Mouse (Mus musculus) intestine, embryonic 14.5 days (tissue): Measurements from ENCODE around the gene Smim8. TPM values are rescaled to one million over a fixed set of nuclear protein-coding genes. Genes with fewer than 3 reads are reported as not detected.
"Not testable (repeated sequence)": the region's sequence is repeated elsewhere in the genome, so short reads cannot be mapped to it uniquely, and the experiment has no call there.

Source experiments
- ATAC-seq: fragments of 200-750 bp; cut with Nextera tagmentation; replicated peaks from 2 replicates; pipeline ENCODE4 v1.8.0; 2017; ENCODE audit warnings: low read depth, moderate number of reproducible peaks, moderate TSS enrichment, moderate library complexity; ENCODE audit not compliant: low FRiP score, low TSS enrichment
- DNase-seq: peaks from one replicate; pipeline ENCODE4 v3.0.0-alpha.2; 2018; ENCODE audit warnings: low spot score
- H3K27ac ChIP-seq: fragments of 300-500 bp; sonication (generic); 2 replicates; pipeline ENCODE4 v1.5.1; 2014; ENCODE audit warnings: low read depth, mild to moderate bottlenecking, control low read depth
- H3K27me3 ChIP-seq: fragments of 300-500 bp; sonication (generic); replicated peaks from 2 replicates; pipeline ENCODE4 v1.6.1; 2014; ENCODE audit warnings: low read length, control low read depth; ENCODE audit not compliant: control insufficient read depth, insufficient read depth
- H3K36me3 ChIP-seq: fragments of 300-500 bp; sonication (generic); 2 replicates; pipeline ENCODE4 v1.6.1; 2014; ENCODE audit warnings: low read length, control low read depth; ENCODE audit not compliant: control insufficient read depth, insufficient read depth
- H3K4me1 ChIP-seq: fragments of 300-500 bp; sonication (generic); replicated peaks from 2 replicates; pipeline ENCODE4 v1.6.1; 2014; ENCODE audit warnings: low read length, control low read depth, mixed read lengths; ENCODE audit not compliant: control insufficient read depth, insufficient read depth
- H3K4me2 ChIP-seq: fragments of 300-500 bp; sonication (generic); 2 replicates; pipeline ENCODE4 v1.6.1; 2014; ENCODE audit warnings: low read length
- H3K4me3 ChIP-seq: fragments of 300-500 bp; sonication (generic); 2 replicates; pipeline ENCODE4 v1.5.1; 2014; ENCODE audit warnings: low read depth, low read length, control low read depth, mixed read lengths
- H3K9ac ChIP-seq: fragments of 300-500 bp; sonication (generic); 2 replicates; pipeline ENCODE4 v1.6.1; 2014; ENCODE audit warnings: mild to moderate bottlenecking, low read length
- H3K9me3 ChIP-seq: fragments of 300-500 bp; sonication (generic); 2 replicates; pipeline ENCODE4 v1.6.1; 2016; ENCODE audit warnings: low read length, control low read depth; ENCODE audit not compliant: control insufficient read depth
- WGBS: fragments of 180-500 bp; shearing (Covaris S2); extraction: QIAGEN DNeasy Blood & Tissue Kit; methylation state at CpG from one replicate; pipeline ENCODE4 v1.1.7; 2014; 5-methylcytosine and 5-hydroxymethylcytosine counted together
- polyA plus RNA-seq: library from polyadenylated mRNA; unstranded; fragments of >200 nt; fragmentation: Nextera tagmentation; extraction: Ambion mirVana; gene quantifications from 2 replicates; pipeline ENCODE4 v1.2.1, GENCODE M21; 2014

Smim8 gene
- polyA plus RNA-seq, 1 experiment from 2014 or later, result 42.9 TPM

DNA sequence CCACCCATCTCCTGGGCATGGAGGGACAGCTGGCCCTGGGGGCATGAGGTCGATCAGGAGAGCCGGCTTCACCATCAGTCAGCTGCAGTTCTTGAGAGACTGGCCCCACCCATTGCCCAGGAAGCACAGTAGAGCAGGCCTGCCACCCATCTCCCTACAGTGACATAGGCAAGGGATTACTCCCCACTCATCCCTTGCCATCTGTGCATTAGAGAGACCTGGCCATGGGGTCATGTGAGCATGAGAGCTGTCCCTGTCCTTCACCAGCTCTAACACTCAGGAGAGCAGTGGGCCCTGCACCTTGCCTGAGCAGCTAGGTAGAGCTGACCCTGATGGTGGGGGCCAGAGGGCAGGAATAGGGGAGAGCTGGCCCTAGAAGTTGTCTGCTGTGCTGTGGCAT is 7.4 kb upstream of the Smim8 start:
- H3K36me3 ChIP-seq, result no peaks in the 10 kb centered on the region
- no peaks in the 10 kb centered on the region for H3K27me3 ChIP-seq
- H3K9me3 ChIP-seq, result no peaks in the 10 kb centered on the region
- no peak overlapping the region for H3K27ac ChIP-seq
- ATAC-seq (no peak), DNase-seq (no peak)
- no peak overlapping the region for H3K4me2 ChIP-seq
- WGBS, result 91% methylated on average over 2 of the region's 2 CpGs
- H3K4me3 ChIP-seq, result no peak overlapping the region
- H3K4me1 ChIP-seq, result no peaks in the 10 kb centered on the region
- H3K9ac ChIP-seq, result no peak overlapping the region

GRCm38 (mm10) chr4:34784865-34785264 is 6.6 kb upstream of the Smim8 start:
- no peak for ATAC-seq
- no peak for DNase-seq
- H3K4me1 ChIP-seq, result no peaks in the 10 kb centered on the region

DNA sequence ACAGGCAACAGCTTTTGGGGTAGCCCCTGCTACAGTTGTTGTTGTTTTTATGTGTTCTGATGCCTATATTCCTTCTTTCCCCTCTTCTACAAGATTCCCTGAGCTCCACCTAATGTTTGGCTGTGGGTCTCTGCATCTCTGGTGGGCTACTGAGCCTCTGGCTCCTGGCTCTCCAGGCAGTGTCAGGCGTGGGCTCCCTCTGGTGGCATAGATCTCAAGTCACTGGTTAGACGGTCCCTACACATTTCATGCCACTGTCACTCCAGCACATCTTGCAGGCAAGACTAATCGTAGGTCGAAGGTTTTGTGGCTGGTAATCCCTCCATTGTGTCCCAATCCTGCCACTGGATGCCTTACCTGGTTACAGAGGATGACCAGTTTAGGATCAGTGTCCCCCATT is 4.5 kb upstream of the Smim8 start:
- ATAC-seq (no peak), DNase-seq (no peak)
- Histone ChIP-seq H3K9ac (no peak overlapping the region), H3K27me3 (no peaks in the 10 kb centered on the region), H3K4me1 (no peaks in the 10 kb centered on the region), H3K4me2 (no peak overlapping the region), H3K27ac (no peak overlapping the region), H3K36me3 (no peaks in the 10 kb centered on the region), H3K4me3 (no peak overlapping the region), H3K9me3 (no peaks in the 10 kb centered on the region)
- WGBS, result 37% methylated on average over 4 of the region's 4 CpGs

More at GRCm38 (mm10) chr4:34784865-34785264, 6.6 kb upstream of the Smim8 start:
- H3K9ac ChIP-seq, result no peak overlapping the region
- H3K27ac ChIP-seq, result no peak overlapping the region
- H3K9me3 ChIP-seq, result no peaks in the 10 kb centered on the region
- H3K36me3 ChIP-seq, result no peaks in the 10 kb centered on the region
- WGBS, result 60% methylated on average over 5 of the region's 5 CpGs
- H3K4me3 ChIP-seq, result no peak overlapping the region
- H3K4me2 ChIP-seq, result no peak overlapping the region
- no peaks in the 10 kb centered on the region for H3K27me3 ChIP-seq

- no peak for DNase-seq
These were observed 6.4 kb downstream of the Smim8 start for GRCm38 (mm10) chr4:34771652-34772371.

GRCm38 (mm10) chr4:34756163-34756562 is 22.1 kb downstream of the Smim8 start, which contains the start of gene Gm136:
TSS of gene Gm136 (minus strand) at chr4:34756263.
- DNase-seq, result no peak
- no peak for ATAC-seq
- H3K4me2 ChIP-seq, result no peak within 1 kb of the TSS
- no peak within 1 kb of the TSS for H3K27ac ChIP-seq
- 91% methylated on average over 1 of the region's 1 CpGs for WGBS
- H3K4me1 ChIP-seq, result no peaks in the 10 kb centered on the region
- no peaks in the 10 kb centered on the region for H3K36me3 ChIP-seq
- no peak within 1 kb of the TSS for H3K4me3 ChIP-seq
- H3K27me3 ChIP-seq, result no peaks in the 10 kb centered on the region
- no peaks in the 10 kb centered on the region for H3K9me3 ChIP-seq
- H3K9ac ChIP-seq, result no peak within 1 kb of the TSS

More at GRCm38 (mm10) chr4:34771652-34772371, 6.4 kb downstream of the Smim8 start:
- H3K9ac ChIP-seq, result no peak overlapping the region
- H3K27ac ChIP-seq, result no peak overlapping the region
- ATAC-seq, result no peak
- H3K4me3 ChIP-seq, result no peak overlapping the region
- H3K27me3 ChIP-seq, result no peaks in the 10 kb centered on the region
- H3K36me3 ChIP-seq, result 0 out of 2 replicates have a peak, but pooled peaks cover 3% of the 10 kb centered on the region
- no peaks in the 10 kb centered on the region for H3K4me1 ChIP-seq
- no peak overlapping the region for H3K4me2 ChIP-seq
- 10% methylated on average over 8 of the region's 8 CpGs for WGBS
- no peaks in the 10 kb centered on the region for H3K9me3 ChIP-seq

GRCm38 (mm10) chr4:34749236-34749635 is 29.0 kb downstream of the Smim8 start:
- no peak for ATAC-seq
- Histone ChIP-seq H3K9me3 (no peaks in the 10 kb centered on the region), H3K27me3 (no peaks in the 10 kb centered on the region), H3K4me3 (no peak overlapping the region), H3K36me3 (no peaks in the 10 kb centered on the region), H3K27ac (no peak overlapping the region), H3K4me1 (no peaks in the 10 kb centered on the region), H3K4me2 (no peak overlapping the region), H3K9ac (no peak overlapping the region)
- no peak for DNase-seq
- 46% methylated on average over 6 of the region's 6 CpGs for WGBS

DNA sequence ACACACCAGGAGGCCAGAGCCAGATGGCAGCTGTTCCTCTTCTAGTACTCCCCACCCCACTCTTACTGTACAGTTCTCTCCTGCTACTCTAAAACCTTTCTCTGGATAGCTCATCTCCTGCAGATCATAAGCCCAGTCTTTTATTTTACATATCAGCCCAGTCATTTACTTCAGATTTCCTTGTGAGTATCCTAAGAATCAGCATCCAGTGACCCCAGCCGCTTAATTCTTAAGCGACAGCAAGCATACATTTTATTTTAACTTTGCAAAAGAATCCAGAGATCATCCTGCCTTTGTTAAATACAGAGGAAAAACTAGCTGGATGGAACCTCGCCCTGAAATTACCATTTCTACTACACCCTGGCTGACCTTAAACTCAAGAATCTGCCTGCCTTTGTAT is 43.8 kb downstream of the Smim8 start:
- H3K9me3 ChIP-seq, result no peaks in the 10 kb centered on the region
- H3K36me3 ChIP-seq, result no peaks in the 10 kb centered on the region
- H3K27me3 ChIP-seq, result no peaks in the 10 kb centered on the region; the same call in 1 of the 2 replicates
- 0 out of 2 replicates have a peak, but pooled peaks cover 3% of the 10 kb centered on the region for H3K4me1 ChIP-seq
- no peak for DNase-seq
- WGBS, result 76% methylated on average over 3 of the region's 3 CpGs
- H3K4me2 ChIP-seq, result no peak overlapping the region
- H3K4me3 ChIP-seq, result no peak overlapping the region
- H3K9ac ChIP-seq, result no peak overlapping the region
- ATAC-seq, result no peak
- no peak overlapping the region for H3K27ac ChIP-seq

DNA sequence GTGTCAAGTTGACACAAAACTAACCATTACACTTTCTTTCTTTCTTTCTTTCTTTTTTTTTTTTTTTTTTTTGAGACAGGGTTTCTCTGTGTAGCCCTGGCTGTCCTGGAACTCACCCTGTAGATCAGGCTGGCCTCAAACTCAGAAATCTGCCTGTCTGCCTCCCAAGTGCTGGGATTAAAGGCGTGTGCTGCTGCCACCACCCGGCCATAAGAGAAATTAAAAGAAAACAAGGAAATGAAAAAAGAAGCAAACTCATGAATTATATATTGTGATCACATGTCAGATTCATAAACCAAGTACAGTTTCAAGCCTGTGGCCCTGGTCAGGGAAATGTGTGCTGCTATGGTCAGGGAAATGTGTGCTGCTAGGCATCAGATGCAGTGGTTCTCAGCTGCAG is 44.8 kb downstream of the Smim8 start:
- H3K4me3 ChIP-seq, H3K9me3 ChIP-seq, DNase-seq, H3K27me3 ChIP-seq, H3K36me3 ChIP-seq, ATAC-seq, H3K4me2 ChIP-seq, H3K27ac ChIP-seq, H3K9ac ChIP-seq, H3K4me1 ChIP-seq: not testable (repeated sequence)
- WGBS, result 28% methylated on average over 2 of the region's 2 CpGs

- Histone ChIP-seq H3K4me1 (0 out of 2 replicates have a peak, but pooled peaks cover 3% of the 10 kb centered on the region), H3K4me3 (peak within 1 kb of the TSS; percentile 43), H3K36me3 (no peaks in the 10 kb centered on the region), H3K27me3 (peaks cover 4% of the 10 kb centered on the region; the same call in 1 of the 2 replicates), H3K9ac (0 out of 2 replicates have a peak within 1 kb of the TSS, but pooled peaks have one; percentile 16), H3K27ac (no peak within 1 kb of the TSS), H3K9me3 (no peaks in the 10 kb centered on the region), H3K4me2 (peak within 1 kb of the TSS; percentile 70)
- ATAC-seq, result peak; percentile 94
- 1% methylated on average over 38 of the region's 38 CpGs for WGBS
- DNase-seq, result peak; percentile 88
These were observed 48.3 kb downstream of the Smim8 start, which contains the start of gene Cfap206 for GRCm38 (mm10) chr4:34729851-34730341. TSS of gene Cfap206 (minus strand) at chr4:34730206.
